Mouse (Mus musculus): Measurements from ENCODE around the gene Tada2b. TPM values are rescaled to one million over a fixed set of nuclear protein-coding genes. Genes with fewer than 3 reads are reported as not detected.

Gene Tada2b
- total and polyA plus RNA-seq, 2 experiments from 2014 or later, result 3.9 to 18.9 TPM

GRCm38 (mm10) chr5:36523219-36523703 is 39.2 kb upstream of the Tada2b start:
- no peak overlapping the region for H3K4me3 ChIP-seq (ENCODE audit: low read length)

GRCm38 (mm10) chr5:36522782-36523181 is 38.7 kb upstream of the Tada2b start:
- H3K4me3 ChIP-seq (ENCODE audit: low read length), result no peak overlapping the region
- no peak overlapping the region for H3K9ac ChIP-seq (replicated peaks; ENCODE audit: low read length)
- 49% methylated on average over 2 of the region's 2 CpGs for WGBS
- ATAC-seq (no peak), DNase-seq (ENCODE audit: low spot score) (no peak)
- no peak overlapping the region for H3K27ac ChIP-seq
- no peak overlapping the region for H3K4me2 ChIP-seq (ENCODE audit: low read depth, low read length)
- peaks cover 34% of the 10 kb centered on the region for H3K36me3 ChIP-seq (ENCODE audit: insufficient read depth, low read length)
- H3K4me1 ChIP-seq (ENCODE audit: insufficient read depth, low read length), result no peaks in the 10 kb centered on the region
- TF ChIP-seq CTCF (IDR thresholded peaks at IDR 0.05; ENCODE audit: low read depth), result no peak
- H3K9me3 ChIP-seq (ENCODE audit: low read length), result no peaks in the 10 kb centered on the region
- H3K27me3 ChIP-seq (ENCODE audit: insufficient read depth, low read length), result no peaks in the 10 kb centered on the region

More at GRCm38 (mm10) chr5:36523219-36523703, 39.2 kb upstream of the Tada2b start:
- 87% methylated on average over 5 of the region's 5 CpGs for WGBS
- ATAC-seq (no peak), DNase-seq (ENCODE audit: low spot score) (no peak)
- Histone ChIP-seq H3K4me1 (ENCODE audit: insufficient read depth, low read length) (no peaks in the 10 kb centered on the region), H3K27ac (no peak overlapping the region), H3K9me3 (ENCODE audit: low read length) (no peaks in the 10 kb centered on the region), H3K27me3 (ENCODE audit: insufficient read depth, low read length) (no peaks in the 10 kb centered on the region), H3K4me2 (ENCODE audit: low read depth, low read length) (no peak overlapping the region), H3K9ac (replicated peaks; ENCODE audit: low read length) (no peak overlapping the region), H3K36me3 (ENCODE audit: insufficient read depth, low read length) (peaks cover 29% of the 10 kb centered on the region)
- no peak for TF ChIP-seq CTCF (IDR thresholded peaks at IDR 0.05; ENCODE audit: low read depth)

GRCm38 (mm10) chr5:36519751-36520150 is 35.7 kb upstream of the Tada2b start:
- Histone ChIP-seq H3K4me2 (ENCODE audit: low read depth, low read length) (no peak overlapping the region), H3K9me3 (ENCODE audit: low read length) (no peaks in the 10 kb centered on the region), H3K4me1 (ENCODE audit: insufficient read depth, low read length) (no peaks in the 10 kb centered on the region), H3K9ac (replicated peaks; ENCODE audit: low read length) (no peak overlapping the region), H3K27me3 (ENCODE audit: insufficient read depth, low read length) (no peaks in the 10 kb centered on the region), H3K4me3 (ENCODE audit: low read length) (no peak overlapping the region), H3K27ac (no peak overlapping the region; the same call in 1 of the 2 replicates), H3K36me3 (ENCODE audit: insufficient read depth, low read length) (peaks cover 50% of the 10 kb centered on the region)
- no peak for TF ChIP-seq CTCF (IDR thresholded peaks at IDR 0.05; ENCODE audit: low read depth)
- DNase-seq (ENCODE audit: low spot score) (no peak), ATAC-seq (no peak)
- 63% methylated on average over 3 of the region's 3 CpGs for WGBS

GRCm38 (mm10) chr5:36517596-36517995 is 33.5 kb upstream of the Tada2b start:
- peaks cover 58% of the 10 kb centered on the region for H3K36me3 ChIP-seq (ENCODE audit: insufficient read depth, low read length)
- H3K4me1 ChIP-seq (ENCODE audit: insufficient read depth, low read length), result no peaks in the 10 kb centered on the region
- ATAC-seq (no peak), DNase-seq (ENCODE audit: low spot score) (no peak)
- H3K4me3 ChIP-seq (ENCODE audit: low read length), result no peak overlapping the region
- H3K4me2 ChIP-seq (ENCODE audit: low read depth, low read length), result no peak overlapping the region
- no peaks in the 10 kb centered on the region for H3K27me3 ChIP-seq (ENCODE audit: insufficient read depth, low read length)
- H3K9me3 ChIP-seq (ENCODE audit: low read length), result no peaks in the 10 kb centered on the region
- TF ChIP-seq CTCF (IDR thresholded peaks at IDR 0.05; ENCODE audit: low read depth), result no peak
- 73% methylated on average over 3 of the region's 3 CpGs for WGBS
- H3K27ac ChIP-seq, result no peak overlapping the region; the same call in 1 of the 2 replicates
- H3K9ac ChIP-seq (replicated peaks; ENCODE audit: low read length), result no peak overlapping the region

GRCm38 (mm10) chr5:36515558-36515957 is 31.5 kb upstream of the Tada2b start:
- no peak for TF ChIP-seq CTCF (IDR thresholded peaks at IDR 0.05; ENCODE audit: low read depth)
- Histone ChIP-seq H3K4me1 (ENCODE audit: insufficient read depth, low read length) (no peaks in the 10 kb centered on the region), H3K27me3 (ENCODE audit: insufficient read depth, low read length) (no peaks in the 10 kb centered on the region), H3K27ac (no peak overlapping the region), H3K9me3 (ENCODE audit: low read length) (no peaks in the 10 kb centered on the region), H3K36me3 (ENCODE audit: insufficient read depth, low read length) (peaks cover 52% of the 10 kb centered on the region), H3K4me2 (ENCODE audit: low read depth, low read length) (no peak overlapping the region), H3K9ac (replicated peaks; ENCODE audit: low read length) (no peak overlapping the region), H3K4me3 (ENCODE audit: low read length) (no peak overlapping the region)
- DNase-seq (ENCODE audit: low spot score), result no peak
- 75% methylated on average over 5 of the region's 5 CpGs for WGBS
- ATAC-seq, result no peak

GRCm38 (mm10) chr5:36515126-36515525 is 31.0 kb upstream of the Tada2b start:
- peaks cover 50% of the 10 kb centered on the region for H3K36me3 ChIP-seq (ENCODE audit: insufficient read depth, low read length)
- TF ChIP-seq CTCF (IDR thresholded peaks at IDR 0.05; ENCODE audit: low read depth), result no peak
- no peak overlapping the region for H3K4me2 ChIP-seq (ENCODE audit: low read depth, low read length)
- no peak overlapping the region for H3K27ac ChIP-seq
- no peak overlapping the region for H3K4me3 ChIP-seq (ENCODE audit: low read length)
- DNase-seq (ENCODE audit: low spot score), result no peak
- no peaks in the 10 kb centered on the region for H3K4me1 ChIP-seq (ENCODE audit: insufficient read depth, low read length)
- no peaks in the 10 kb centered on the region for H3K27me3 ChIP-seq (ENCODE audit: insufficient read depth, low read length)
- 89% methylated on average over 1 of the region's 1 CpGs for WGBS
- H3K9ac ChIP-seq (replicated peaks; ENCODE audit: low read length), result no peak overlapping the region
- no peaks in the 10 kb centered on the region for H3K9me3 ChIP-seq (ENCODE audit: low read length)
- ATAC-seq, result no peak

GRCm38 (mm10) chr5:36510956-36511355 is 26.9 kb upstream of the Tada2b start:
- TF ChIP-seq CTCF (IDR thresholded peaks at IDR 0.05; ENCODE audit: low read depth), result no peak
- no peak for ATAC-seq
- no peak for DNase-seq (ENCODE audit: low spot score)
- Histone ChIP-seq H3K4me2 (ENCODE audit: low read depth, low read length) (no peak overlapping the region), H3K27me3 (ENCODE audit: insufficient read depth, low read length) (no peaks in the 10 kb centered on the region), H3K4me1 (ENCODE audit: insufficient read depth, low read length) (no peaks in the 10 kb centered on the region), H3K9me3 (ENCODE audit: low read length) (no peaks in the 10 kb centered on the region), H3K36me3 (ENCODE audit: insufficient read depth, low read length) (peaks cover 59% of the 10 kb centered on the region), H3K9ac (replicated peaks; ENCODE audit: low read length) (no peak overlapping the region), H3K4me3 (ENCODE audit: low read length) (no peak overlapping the region), H3K27ac (no peak overlapping the region)
- WGBS, result 96% methylated on average over 2 of the region's 2 CpGs

Data from hindbrain, postnatal 0 days (tissue).